Mouse (Mus musculus) embryo, embryonic 9.5 days (tissue): ENCODE measurements around the gene Nxnl1.
"Not testable (repeated sequence)": the region's sequence is repeated elsewhere in the genome, so short reads cannot be mapped to it uniquely, and the experiment has no call there.

Experiments
- DNase-seq: peaks from one replicate; pipeline ENCODE4 v3.0.0-alpha.2; 2017; ENCODE audit errors: extremely low spot score

Nxnl1 gene

GRCm38 (mm10) chr8:71558071-71558957 lies 8.1 kb downstream of the Nxnl1 start, which contains the start of gene Tmem221:
Gene Tmem221 (minus strand): TSS chr8:71558871.
- DNase-seq, result no peak

- no peak for DNase-seq
These were observed 11.8 kb downstream of the Nxnl1 start for GRCm38 (mm10) chr8:71554644-71555043.

- DNase-seq, result no peak
These were observed 12.4 kb downstream of the Nxnl1 start for GRCm38 (mm10) chr8:71554001-71554400.

GRCm38 (mm10) chr8:71552770-71553169 lies 13.6 kb downstream of the Nxnl1 start:
- no peak for DNase-seq

- DNase-seq, result no peak
These were observed 15.6 kb downstream of the Nxnl1 start for GRCm38 (mm10) chr8:71550754-71551153.

DNA sequence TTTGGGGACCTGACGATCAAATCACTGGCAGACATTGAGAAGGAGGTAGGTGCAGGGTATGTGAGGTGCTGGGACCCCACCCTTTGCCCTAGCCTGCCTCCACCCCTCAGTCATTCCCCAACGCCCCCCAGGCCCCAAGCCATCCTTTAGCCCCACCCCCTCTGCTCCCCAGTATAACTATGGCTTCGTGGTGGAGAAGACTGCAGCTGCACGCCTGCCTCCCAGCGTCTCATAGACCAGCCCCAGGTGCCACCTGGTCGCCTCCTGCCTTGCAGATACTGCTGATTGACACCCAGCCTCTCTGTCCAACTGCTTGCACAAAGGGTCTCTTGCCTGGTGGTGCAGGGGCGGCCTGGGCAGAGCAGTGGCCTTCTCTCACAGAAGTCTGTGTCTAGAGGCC lies 18.8 kb downstream of the Nxnl1 start:
- no peak for DNase-seq

GRCm38 (mm10) chr8:71545053-71545452 lies 21.3 kb downstream of the Nxnl1 start:
- no peak for DNase-seq

GRCm38 (mm10) chr8:71543755-71544154 lies 22.6 kb downstream of the Nxnl1 start:
- no peak for DNase-seq

GRCm38 (mm10) chr8:71542632-71543343 lies 23.6 kb downstream of the Nxnl1 start, which contains the start of gene Mvb12a:
Gene Mvb12a (plus strand): TSS chr8:71542922.
- peak; percentile 95 for DNase-seq

- peak; percentile 80 for DNase-seq
These were observed 29.2 kb downstream of the Nxnl1 start, which contains the start of gene Bst2 for GRCm38 (mm10) chr8:71537028-71537867. Gene Bst2 (minus strand): TSS chr8:71537456.

DNA sequence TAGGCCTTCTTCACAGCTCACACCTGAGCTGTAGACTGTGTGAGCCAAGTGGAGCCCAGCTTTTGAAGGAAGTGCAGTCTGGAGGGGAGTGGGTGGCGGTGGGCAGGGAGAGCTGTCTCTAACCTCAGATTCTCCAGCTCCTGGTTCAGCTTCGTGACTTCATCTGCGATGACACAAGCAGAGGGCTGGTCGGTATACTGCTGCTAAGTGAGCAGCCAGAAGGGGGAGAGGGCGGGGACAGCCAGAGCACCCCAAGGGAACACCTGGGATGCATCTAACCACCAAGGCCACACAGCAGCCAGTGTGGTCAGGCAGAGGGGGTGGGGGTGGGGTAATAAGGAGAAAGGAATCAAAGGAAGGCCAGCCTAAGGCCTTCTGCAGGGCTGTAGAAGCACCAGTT lies 30.7 kb downstream of the Nxnl1 start:
- DNase-seq, result no peak

- no peak for DNase-seq
These were observed 32.1 kb downstream of the Nxnl1 start for GRCm38 (mm10) chr8:71534263-71534810.

DNA sequence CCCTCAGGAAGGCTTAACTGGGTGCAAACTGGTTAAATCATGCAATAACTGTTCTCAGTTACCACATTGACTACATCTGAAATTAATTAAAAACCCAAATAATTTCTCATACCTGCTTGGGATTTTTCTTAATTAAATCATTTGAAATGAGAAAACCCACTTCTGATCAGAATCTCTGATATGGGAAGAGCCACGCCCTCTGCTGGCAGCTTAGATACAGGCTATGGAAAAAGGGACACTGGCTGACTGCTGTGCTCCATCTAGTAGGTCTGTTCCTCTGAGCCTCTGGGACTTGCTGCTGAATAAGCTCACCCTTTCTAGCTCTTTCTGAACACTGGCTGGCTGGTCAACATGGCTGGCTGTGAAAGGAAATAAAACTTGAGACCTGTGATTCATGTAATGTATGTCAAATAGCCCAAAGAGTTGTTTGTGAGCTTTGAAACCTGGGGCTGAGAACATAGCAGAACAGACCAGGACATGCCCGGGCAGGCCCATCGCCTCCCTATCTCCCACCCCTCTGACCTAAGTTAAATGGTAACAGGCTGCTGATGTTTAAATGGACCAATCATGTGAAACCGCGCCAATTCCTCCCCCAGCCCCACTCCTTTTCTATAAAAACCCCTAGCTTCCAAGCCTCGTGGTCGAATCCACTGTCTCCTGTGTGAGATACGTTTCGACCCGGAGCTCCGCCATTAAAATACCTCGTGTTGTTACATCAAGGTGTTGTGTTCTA lies 35.5 kb downstream of the Nxnl1 start:
- not testable (repeated sequence) for DNase-seq

DNA sequence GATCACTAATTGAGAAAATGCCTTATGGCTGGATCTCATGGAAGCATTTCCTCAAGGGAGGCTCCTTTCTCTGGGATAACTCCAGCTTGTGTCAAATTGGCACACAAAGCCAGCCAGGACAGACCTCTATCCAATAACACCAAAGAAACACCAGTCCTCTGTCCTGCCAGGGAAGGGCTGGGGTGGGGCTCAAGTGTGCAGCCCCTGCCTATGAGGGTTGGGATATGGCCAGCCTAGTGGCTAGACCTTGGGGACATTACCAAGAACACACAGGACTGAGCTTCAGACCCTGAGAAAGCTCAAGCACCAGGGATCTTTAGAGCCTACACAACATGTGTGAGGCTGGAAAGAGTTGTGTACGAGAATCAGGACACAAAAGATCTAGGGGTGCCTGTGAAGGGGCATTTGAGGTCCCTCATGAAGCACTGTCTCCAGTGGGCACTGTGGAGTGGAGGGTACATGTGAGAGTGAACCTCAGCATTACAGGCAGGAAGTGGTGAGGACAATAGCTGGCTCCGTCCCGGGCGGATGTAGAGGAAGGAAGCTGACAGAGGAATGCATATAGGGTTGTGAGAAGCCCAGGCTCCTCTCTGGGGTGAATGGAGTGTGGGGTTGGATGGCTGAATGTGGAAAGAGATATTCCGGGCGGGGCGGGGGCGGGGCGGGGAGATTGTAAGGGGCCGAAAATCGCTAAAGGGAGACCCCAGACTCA lies 37.9 kb downstream of the Nxnl1 start:
- no peak for DNase-seq

- DNase-seq, result no peak
These were observed 39.1 kb downstream of the Nxnl1 start for GRCm38 (mm10) chr8:71527162-71527870.

GRCm38 (mm10) chr8:71526272-71526671 lies 40.1 kb downstream of the Nxnl1 start:
- DNase-seq, result no peak

DNA sequence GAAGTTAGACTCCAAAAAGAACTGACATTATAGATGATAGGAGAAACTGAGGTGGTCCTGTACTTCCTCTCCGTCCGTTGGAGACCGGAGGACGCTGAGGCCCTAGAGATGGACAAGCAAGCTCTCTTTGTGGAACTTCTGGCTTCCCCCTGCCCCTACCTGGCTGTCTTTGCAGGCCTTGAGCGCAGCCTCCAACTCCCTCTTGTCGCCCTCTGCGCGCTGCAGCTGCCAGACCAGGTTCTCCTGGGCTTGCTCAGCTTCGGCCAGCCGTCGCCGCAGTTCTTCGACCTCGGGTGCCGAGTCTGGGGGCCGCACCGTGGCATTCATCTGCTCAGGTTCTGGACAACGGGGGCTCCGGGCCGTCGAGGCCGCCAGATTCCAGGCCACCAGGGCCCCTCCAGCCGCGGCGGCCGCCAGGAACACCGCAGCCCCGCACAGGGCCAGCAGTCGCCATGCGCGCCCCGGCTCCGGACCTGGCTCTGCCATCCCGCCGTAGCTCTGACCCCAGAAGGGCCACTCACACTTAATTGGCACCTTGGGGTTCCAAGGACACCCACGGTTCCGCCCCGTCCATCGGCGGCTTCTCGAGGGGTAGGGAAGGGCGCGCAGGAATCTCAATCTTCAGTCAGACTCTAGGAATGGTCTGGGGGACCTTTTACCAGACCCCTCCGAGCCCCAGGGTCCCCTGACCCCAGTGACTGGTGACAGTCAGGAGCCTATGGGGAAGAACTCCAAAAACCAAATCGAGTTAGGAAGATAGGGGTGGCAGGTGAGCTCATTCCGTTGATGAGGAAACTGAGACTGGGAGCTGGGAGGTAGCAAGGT lies 41.0 kb downstream of the Nxnl1 start, which contains the start of gene Ccdc194:
Ccdc194 (minus strand) TSS at position 486 of the 825 bp plus-strand sequence.
- DNase-seq, result no peak

DNA sequence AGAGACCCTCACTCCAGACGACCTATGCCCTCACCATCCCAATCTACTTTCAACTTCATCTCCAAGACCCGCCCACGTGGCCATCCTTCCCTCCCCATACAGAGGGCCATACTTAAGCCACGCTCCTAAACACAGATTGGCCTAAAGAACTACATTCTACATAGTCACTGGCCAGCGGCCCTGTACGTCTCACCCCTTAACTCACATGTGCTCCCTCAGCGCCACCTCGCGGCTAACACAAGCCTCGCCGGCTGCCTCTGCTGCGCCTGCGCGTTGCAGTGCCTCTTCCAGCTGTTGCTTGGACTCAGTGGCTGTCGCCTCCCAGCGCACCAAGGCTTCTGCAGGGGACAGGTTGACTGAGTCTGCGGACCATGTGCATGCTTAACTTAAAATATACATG lies 44.8 kb downstream of the Nxnl1 start:
- peak; percentile 92 for DNase-seq
